Mouse (Mus musculus): ENCODE data around the gene Galnt6.

- TF ChIP-seq POLR2A (IDR thresholded peaks at IDR 0.05; ENCODE audit: control insufficient read depth, extremely low read depth, insufficient read depth, low read length, poor library complexity) (no peak), CTCF (IDR thresholded peaks at IDR 0.05; ENCODE audit: borderline replicate concordance, control insufficient read depth, extremely low read depth, insufficient read depth, low read length, poor library complexity) (no peak)
Observed at GRCm38 (mm10) chr15:100777020-100778016, 48.1 kb upstream of the Galnt6 start.

Data from thymus, adult 2 months (tissue).